Mouse (Mus musculus): ENCODE data around the gene Hist2h2bb. TPM values are rescaled to one million over a fixed set of nuclear protein-coding genes. Genes with fewer than 3 reads are reported as not detected.

The Hist2h2bb gene
- polyA plus RNA-seq, 1 experiment from 2014 or later = 17.6 TPM

- no peak overlapping the region for H3K4me3 ChIP-seq (ENCODE audit: low read depth, low read length)
- H3K27ac ChIP-seq (ENCODE audit: low read depth, low read length) = no peak overlapping the region
- 70% methylated on average over 2 of the region's 2 CpGs for WGBS
- no peak overlapping the region for H3K4me2 ChIP-seq (ENCODE audit: low read length)
- H3K36me3 ChIP-seq (ENCODE audit: control insufficient read depth, insufficient read depth, low read length) = no peaks in the 10 kb centered on the region
- peaks cover 5% of the 10 kb centered on the region; the same call in 1 of the 2 replicates for H3K4me1 ChIP-seq (ENCODE audit: control insufficient read depth, insufficient read depth, low read length)
- H3K9me3 ChIP-seq (replicated peaks; ENCODE audit: control insufficient read depth, low read length) = no peaks in the 10 kb centered on the region
- DNase-seq (ENCODE audit: low spot score) (no peak), ATAC-seq (no peak)
- H3K27me3 ChIP-seq (replicated peaks; ENCODE audit: control insufficient read depth, insufficient read depth, low read length) = no peaks in the 10 kb centered on the region
- no peak overlapping the region for H3K9ac ChIP-seq (ENCODE audit: low read length)
Observed at GRCm38 (mm10) chr3:96228828-96229227, 40.7 kb upstream of the Hist2h2bb start.

DNA sequence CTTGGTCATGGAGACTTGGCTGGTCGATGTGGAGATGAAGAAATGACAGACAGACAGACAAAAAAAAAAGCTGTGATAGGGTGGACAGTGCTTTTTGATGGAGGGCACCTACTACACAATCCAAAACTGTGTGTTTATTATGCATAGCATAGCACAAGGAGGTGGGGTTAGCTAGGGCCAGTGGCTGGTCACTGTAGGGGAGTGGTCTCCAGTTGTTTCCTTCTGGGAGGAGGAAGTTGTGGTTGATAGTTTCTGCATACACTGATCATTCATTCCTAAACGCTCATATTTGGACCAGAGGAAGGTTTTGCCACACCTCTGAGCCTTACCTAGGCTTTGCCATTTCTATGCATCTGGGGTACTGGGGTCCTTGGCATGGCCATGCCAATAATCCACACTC is 39.1 kb upstream of the Hist2h2bb start:
- ATAC-seq = no peak
- H3K4me2 ChIP-seq (ENCODE audit: low read length) = no peak overlapping the region

GRCm38 (mm10) chr3:96230910-96231757 is 38.4 kb upstream of the Hist2h2bb start:
- H3K4me2 ChIP-seq (ENCODE audit: low read length) = no peak overlapping the region
- H3K4me3 ChIP-seq (ENCODE audit: low read depth, low read length) = no peak overlapping the region
- H3K27ac ChIP-seq (ENCODE audit: low read depth, low read length) = no peak overlapping the region
- no peaks in the 10 kb centered on the region for H3K27me3 ChIP-seq (replicated peaks; ENCODE audit: control insufficient read depth, insufficient read depth, low read length)
- no peaks in the 10 kb centered on the region for H3K36me3 ChIP-seq (ENCODE audit: control insufficient read depth, insufficient read depth, low read length)
- 76% methylated on average over 4 of the region's 4 CpGs for WGBS
- ATAC-seq (no peak), DNase-seq (ENCODE audit: low spot score) (no peak)
- no peaks in the 10 kb centered on the region for H3K4me1 ChIP-seq (ENCODE audit: control insufficient read depth, insufficient read depth, low read length)
- H3K9me3 ChIP-seq (replicated peaks; ENCODE audit: control insufficient read depth, low read length) = no peaks in the 10 kb centered on the region
- no peak overlapping the region for H3K9ac ChIP-seq (ENCODE audit: low read length)

More for the DNA sequence above, 39.1 kb upstream of the Hist2h2bb start:
- no peak for DNase-seq (ENCODE audit: low spot score)
- Histone ChIP-seq H3K36me3 (ENCODE audit: control insufficient read depth, insufficient read depth, low read length) (no peaks in the 10 kb centered on the region), H3K27me3 (replicated peaks; ENCODE audit: control insufficient read depth, insufficient read depth, low read length) (no peaks in the 10 kb centered on the region), H3K9ac (ENCODE audit: low read length) (no peak overlapping the region), H3K4me1 (ENCODE audit: control insufficient read depth, insufficient read depth, low read length) (peaks cover under 1% of the 10 kb centered on the region; the same call in 1 of the 2 replicates), H3K4me3 (ENCODE audit: low read depth, low read length) (no peak overlapping the region), H3K9me3 (replicated peaks; ENCODE audit: control insufficient read depth, low read length) (no peaks in the 10 kb centered on the region), H3K27ac (ENCODE audit: low read depth, low read length) (no peak overlapping the region)
- 84% methylated on average over 2 of the region's 2 CpGs for WGBS

DNA sequence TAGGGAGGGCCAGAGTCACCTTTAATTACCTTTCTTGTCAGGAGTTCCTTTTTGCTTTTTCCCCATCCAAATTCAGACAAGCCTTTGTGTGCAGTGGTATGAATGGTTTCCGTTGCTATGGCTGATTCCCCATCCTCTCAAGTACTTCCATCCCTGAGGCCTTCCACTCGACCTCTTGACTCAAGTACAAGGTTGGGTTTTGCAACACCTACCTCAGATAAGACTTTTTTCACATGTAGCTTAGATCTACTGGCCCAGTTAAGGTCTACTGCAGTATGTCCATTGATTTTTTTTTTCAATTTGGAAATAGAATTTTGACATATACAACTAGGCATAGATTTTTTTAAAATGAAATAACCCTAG is 37.8 kb upstream of the Hist2h2bb start:
- H3K4me3 ChIP-seq (ENCODE audit: low read depth, low read length) = no peak overlapping the region
- ATAC-seq = no peak
- no peak overlapping the region for H3K4me2 ChIP-seq (ENCODE audit: low read length)
- H3K9me3 ChIP-seq (replicated peaks; ENCODE audit: control insufficient read depth, low read length) = no peaks in the 10 kb centered on the region
- H3K27me3 ChIP-seq (replicated peaks; ENCODE audit: control insufficient read depth, insufficient read depth, low read length) = no peaks in the 10 kb centered on the region
- no peak overlapping the region for H3K9ac ChIP-seq (ENCODE audit: low read length)
- no peaks in the 10 kb centered on the region for H3K36me3 ChIP-seq (ENCODE audit: control insufficient read depth, insufficient read depth, low read length)
- no peak overlapping the region for H3K27ac ChIP-seq (ENCODE audit: low read depth, low read length)
- DNase-seq (ENCODE audit: low spot score) = no peak
- peaks cover under 1% of the 10 kb centered on the region; the same call in 1 of the 2 replicates for H3K4me1 ChIP-seq (ENCODE audit: control insufficient read depth, insufficient read depth, low read length)
- 70% methylated on average over 2 of the region's 2 CpGs for WGBS

DNA sequence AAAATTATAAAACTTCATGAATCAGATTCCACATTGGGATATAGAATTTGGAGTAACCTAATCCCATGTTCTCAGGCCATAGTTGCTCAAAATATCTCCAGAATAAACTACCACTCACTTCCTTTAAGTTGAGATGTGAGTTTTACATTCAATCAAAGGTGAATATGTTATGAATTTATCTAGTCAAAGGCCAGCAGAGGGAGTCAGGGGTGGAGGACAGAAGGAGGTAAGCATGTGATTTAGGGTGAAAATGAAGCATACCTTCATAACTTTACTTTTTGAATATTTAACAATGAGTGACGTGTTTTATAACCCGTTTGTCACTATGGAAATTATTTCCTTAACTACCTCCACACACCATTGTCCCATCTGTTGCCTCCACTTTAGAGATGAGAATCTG is 34.6 kb upstream of the Hist2h2bb start:
- Histone ChIP-seq H3K9ac (ENCODE audit: low read length) (no peak overlapping the region), H3K4me1 (ENCODE audit: control insufficient read depth, insufficient read depth, low read length) (peaks cover 13% of the 10 kb centered on the region; the same call in 1 of the 2 replicates), H3K9me3 (replicated peaks; ENCODE audit: control insufficient read depth, low read length) (no peaks in the 10 kb centered on the region), H3K36me3 (ENCODE audit: control insufficient read depth, insufficient read depth, low read length) (no peaks in the 10 kb centered on the region), H3K4me3 (ENCODE audit: low read depth, low read length) (no peak overlapping the region), H3K27ac (ENCODE audit: low read depth, low read length) (no peak overlapping the region), H3K4me2 (ENCODE audit: low read length) (no peak overlapping the region), H3K27me3 (replicated peaks; ENCODE audit: control insufficient read depth, insufficient read depth, low read length) (no peaks in the 10 kb centered on the region)
- DNase-seq (ENCODE audit: low spot score) (no peak), ATAC-seq (no peak)
- WGBS = 91% methylated on average over 2 of the region's 2 CpGs

DNA sequence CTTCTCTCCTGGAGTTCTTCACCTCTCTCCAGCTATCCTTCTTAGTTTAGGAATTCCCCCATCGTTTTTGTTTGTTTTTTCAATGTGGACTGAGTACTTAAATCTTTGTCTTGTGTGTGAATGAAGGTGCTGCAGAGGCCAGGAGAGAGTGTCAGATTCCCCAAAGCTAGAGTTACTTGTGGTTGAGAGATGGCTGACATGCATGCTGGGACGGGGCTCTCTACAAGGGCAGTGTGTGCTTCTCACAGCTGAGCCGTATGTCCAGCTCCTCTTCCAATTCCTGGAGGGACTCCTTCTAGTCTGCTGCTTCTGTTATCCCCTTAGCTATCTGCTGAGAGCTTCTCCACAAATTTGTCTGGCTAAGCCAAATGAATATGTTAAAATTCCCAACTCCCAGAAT is 33.7 kb upstream of the Hist2h2bb start:
- Histone ChIP-seq H3K9me3 (replicated peaks; ENCODE audit: control insufficient read depth, low read length) (no peaks in the 10 kb centered on the region), H3K4me3 (ENCODE audit: low read depth, low read length) (no peak overlapping the region), H3K27me3 (replicated peaks; ENCODE audit: control insufficient read depth, insufficient read depth, low read length) (no peaks in the 10 kb centered on the region), H3K4me1 (ENCODE audit: control insufficient read depth, insufficient read depth, low read length) (peaks cover 15% of the 10 kb centered on the region; the same call in 1 of the 2 replicates), H3K9ac (ENCODE audit: low read length) (no peak overlapping the region), H3K36me3 (ENCODE audit: control insufficient read depth, insufficient read depth, low read length) (no peaks in the 10 kb centered on the region), H3K27ac (ENCODE audit: low read depth, low read length) (no peak overlapping the region), H3K4me2 (ENCODE audit: low read length) (no peak overlapping the region)
- ATAC-seq (no peak), DNase-seq (ENCODE audit: low spot score) (no peak)
- 74% methylated on average over 3 of the region's 3 CpGs for WGBS

DNA sequence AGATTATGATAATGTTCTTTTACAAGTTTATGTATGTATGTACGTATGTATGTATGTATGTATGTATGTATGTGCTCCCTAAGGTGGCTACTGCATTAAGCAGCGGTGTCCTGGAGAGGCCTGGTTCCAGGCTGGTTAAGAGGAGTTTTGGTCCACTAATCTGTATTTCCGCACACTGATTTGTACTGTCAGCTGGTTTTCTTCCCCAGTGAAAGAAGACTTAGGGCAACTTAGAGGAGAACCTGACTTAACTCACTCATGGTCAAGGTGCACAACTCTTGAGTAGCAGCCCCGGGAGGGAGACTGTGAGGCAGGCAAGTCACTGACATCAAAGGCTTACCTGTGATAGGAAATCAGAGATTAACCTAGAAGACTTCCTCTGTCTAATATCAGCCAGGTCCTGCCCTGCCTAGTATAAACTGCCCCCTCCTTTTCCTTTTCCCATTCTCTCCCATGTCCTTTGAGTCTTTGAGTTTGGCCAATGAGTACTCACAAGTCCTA is 32.7 kb upstream of the Hist2h2bb start:
- Histone ChIP-seq H3K27ac (ENCODE audit: low read depth, low read length) (no peak overlapping the region), H3K4me2 (ENCODE audit: low read length) (peak overlapping the region; percentile 57), H3K27me3 (replicated peaks; ENCODE audit: control insufficient read depth, insufficient read depth, low read length) (no peaks in the 10 kb centered on the region), H3K9me3 (replicated peaks; ENCODE audit: control insufficient read depth, low read length) (no peaks in the 10 kb centered on the region), H3K9ac (ENCODE audit: low read length) (peak overlapping the region; percentile 74), H3K36me3 (ENCODE audit: control insufficient read depth, insufficient read depth, low read length) (no peaks in the 10 kb centered on the region), H3K4me3 (ENCODE audit: low read depth, low read length) (peak overlapping the region; percentile 37), H3K4me1 (ENCODE audit: control insufficient read depth, insufficient read depth, low read length) (peaks cover 16% of the 10 kb centered on the region; the same call in 1 of the 2 replicates)
- DNase-seq (ENCODE audit: low spot score) = no peak
- no peak for ATAC-seq
- WGBS = 84% methylated on average over 4 of the region's 4 CpGs

GRCm38 (mm10) chr3:96237335-96237903 is 32.1 kb upstream of the Hist2h2bb start:
- 17% methylated on average over 7 of the region's 7 CpGs for WGBS
- ATAC-seq (no peak), DNase-seq (ENCODE audit: low spot score) (no peak)
- H3K4me1 ChIP-seq (ENCODE audit: control insufficient read depth, insufficient read depth, low read length) = peaks cover 16% of the 10 kb centered on the region; the same call in 1 of the 2 replicates
- H3K27ac ChIP-seq (ENCODE audit: low read depth, low read length) = no peak overlapping the region
- peak overlapping the region; percentile 37 for H3K4me3 ChIP-seq (ENCODE audit: low read depth, low read length)
- H3K9ac ChIP-seq (ENCODE audit: low read length) = peak overlapping the region; percentile 74
- H3K4me2 ChIP-seq (ENCODE audit: low read length) = peak overlapping the region; percentile 57
- H3K9me3 ChIP-seq (replicated peaks; ENCODE audit: control insufficient read depth, low read length) = no peaks in the 10 kb centered on the region
- H3K36me3 ChIP-seq (ENCODE audit: control insufficient read depth, insufficient read depth, low read length) = no peaks in the 10 kb centered on the region
- H3K27me3 ChIP-seq (replicated peaks; ENCODE audit: control insufficient read depth, insufficient read depth, low read length) = no peaks in the 10 kb centered on the region

All from forebrain, embryonic 14.5 days (tissue).